Mouse (Mus musculus) MN1 (cell line): ENCODE measurements around the gene Gm3336.
A peak's percentile ranks its signal among the peaks of the same experiment; 100 is the strongest.

Experiments
- DNase-seq: peaks from one replicate; pipeline ENCODE4 v3.0.0-alpha.2; 2016; ENCODE audit warnings: low spot score

Gm3336 gene

GRCm38 (mm10) chr8:70716521-70717400 is 1.6 kb upstream of the Gm3336 start:
- DNase-seq = no peak

GRCm38 (mm10) chr8:70719796-70720270 is 1.5 kb downstream of the Gm3336 start:
- no peak for DNase-seq

- peak; percentile 87 for DNase-seq
Observed at GRCm38 (mm10) chr8:70720739-70721138, 2.4 kb downstream of the Gm3336 start.

- no peak for DNase-seq
Observed at GRCm38 (mm10) chr8:70721601-70722000, 3.3 kb downstream of the Gm3336 start.

GRCm38 (mm10) chr8:70723486-70724210 is 5.3 kb downstream of the Gm3336 start, which contains the start of gene Pde4c:
Gene Pde4c (plus strand): TSS chr8:70723720.
- DNase-seq = no peak

GRCm38 (mm10) chr8:70724216-70724615 is 5.9 kb downstream of the Gm3336 start:
- DNase-seq = no peak

- DNase-seq = no peak
Observed at GRCm38 (mm10) chr8:70725792-70726447, 7.6 kb downstream of the Gm3336 start.

GRCm38 (mm10) chr8:70726721-70727120 is 8.4 kb downstream of the Gm3336 start:
- DNase-seq = no peak

GRCm38 (mm10) chr8:70729808-70730475 is 11.6 kb downstream of the Gm3336 start:
- peak; percentile 54 for DNase-seq

GRCm38 (mm10) chr8:70730956-70731355 is 12.6 kb downstream of the Gm3336 start:
- no peak for DNase-seq

- DNase-seq = no peak
Observed at GRCm38 (mm10) chr8:70737705-70738104, 19.4 kb downstream of the Gm3336 start.

- no peak for DNase-seq
Observed at GRCm38 (mm10) chr8:70738211-70738610, 19.9 kb downstream of the Gm3336 start.

- no peak for DNase-seq
Observed at GRCm38 (mm10) chr8:70741661-70742060, 23.3 kb downstream of the Gm3336 start.

GRCm38 (mm10) chr8:70742176-70742575 is 23.8 kb downstream of the Gm3336 start:
- DNase-seq = peak; percentile 51

- DNase-seq = no peak
Observed at GRCm38 (mm10) chr8:70742981-70743655, 24.8 kb downstream of the Gm3336 start.

GRCm38 (mm10) chr8:70743656-70744590 is 25.6 kb downstream of the Gm3336 start:
- no peak for DNase-seq

- DNase-seq = no peak
Observed at GRCm38 (mm10) chr8:70744806-70745205, 26.5 kb downstream of the Gm3336 start.

- DNase-seq = no peak
Observed at GRCm38 (mm10) chr8:70745691-70746220, 27.4 kb downstream of the Gm3336 start.

- DNase-seq = no peak
Observed at GRCm38 (mm10) chr8:70746676-70747075, 28.3 kb downstream of the Gm3336 start.
